Mouse (Mus musculus): ENCODE results near the gene Tor4a. TPM values are rescaled to one million over a fixed set of nuclear protein-coding genes. Genes with fewer than 3 reads are reported as not detected.

Gene Tor4a
- total RNA-seq, 2 experiments from 2014 or later = 1.9 to 2.3 TPM

DNA sequence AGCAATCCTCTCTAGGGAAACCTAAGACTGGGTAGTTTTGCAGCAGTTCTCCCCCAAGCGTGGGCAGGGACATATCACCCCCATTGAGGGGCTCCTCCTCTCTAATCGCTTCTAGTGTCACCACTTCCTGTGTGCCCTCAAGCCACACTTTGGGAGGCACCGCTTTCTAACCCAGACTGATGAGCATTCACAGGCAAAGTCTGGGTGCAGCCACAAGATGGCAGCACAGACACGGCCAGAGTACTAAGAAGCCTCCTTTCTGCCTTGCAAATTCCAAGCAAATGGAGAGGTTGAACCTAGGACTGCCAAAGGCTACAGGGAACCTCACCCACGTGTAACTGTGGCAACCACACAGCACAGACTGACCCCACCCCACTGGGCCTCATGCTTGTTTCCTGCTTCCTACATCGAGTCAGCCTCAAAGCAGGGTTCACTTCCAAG, 3.3 kb downstream of the Tor4a start:
- peak; percentile 72 to 90 for DNase-seq (ENCODE audit: low spot score in 2 of 2)

DNA sequence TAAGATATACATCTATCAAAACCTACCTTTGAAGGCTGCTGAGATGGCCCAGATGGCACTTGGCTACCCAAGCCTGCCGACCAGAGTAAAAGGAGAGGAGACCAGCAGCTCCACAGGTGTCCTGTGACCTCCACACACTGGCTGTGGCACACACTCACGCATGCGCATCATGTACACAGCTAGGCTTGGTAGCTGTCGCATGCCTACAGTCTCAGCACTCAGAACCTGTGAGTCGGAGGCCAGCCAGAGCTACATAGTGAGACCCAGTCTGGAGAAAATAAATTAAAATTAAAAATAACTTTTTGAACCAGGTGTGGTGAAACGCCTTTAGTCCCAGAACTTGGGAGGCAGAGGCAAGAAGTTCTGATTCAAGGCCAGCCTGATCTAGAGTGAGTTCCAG, 8.8 kb downstream of the Tor4a start:
- no peak for DNase-seq (ENCODE audit: low spot score in 2 of 2)

DNA sequence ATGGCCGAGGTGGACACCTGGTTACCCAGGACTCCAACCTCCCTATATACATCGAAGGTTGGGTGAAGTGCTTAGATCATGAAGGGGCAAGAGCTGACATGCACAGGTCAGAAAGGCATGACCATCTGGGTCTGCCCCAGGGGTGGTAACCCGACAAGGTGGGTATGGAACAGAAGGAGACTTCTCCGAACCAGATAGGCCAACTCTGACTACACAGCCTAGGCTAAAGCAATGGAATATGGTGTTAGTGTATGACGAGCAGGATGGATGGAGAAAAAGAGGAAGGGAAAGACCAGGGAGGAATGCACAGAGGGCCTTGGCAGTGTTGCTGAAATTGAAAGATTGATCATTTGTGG, 10.1 kb downstream of the Tor4a start:
- no peak for DNase-seq (ENCODE audit: low spot score in 2 of 2)

DNA sequence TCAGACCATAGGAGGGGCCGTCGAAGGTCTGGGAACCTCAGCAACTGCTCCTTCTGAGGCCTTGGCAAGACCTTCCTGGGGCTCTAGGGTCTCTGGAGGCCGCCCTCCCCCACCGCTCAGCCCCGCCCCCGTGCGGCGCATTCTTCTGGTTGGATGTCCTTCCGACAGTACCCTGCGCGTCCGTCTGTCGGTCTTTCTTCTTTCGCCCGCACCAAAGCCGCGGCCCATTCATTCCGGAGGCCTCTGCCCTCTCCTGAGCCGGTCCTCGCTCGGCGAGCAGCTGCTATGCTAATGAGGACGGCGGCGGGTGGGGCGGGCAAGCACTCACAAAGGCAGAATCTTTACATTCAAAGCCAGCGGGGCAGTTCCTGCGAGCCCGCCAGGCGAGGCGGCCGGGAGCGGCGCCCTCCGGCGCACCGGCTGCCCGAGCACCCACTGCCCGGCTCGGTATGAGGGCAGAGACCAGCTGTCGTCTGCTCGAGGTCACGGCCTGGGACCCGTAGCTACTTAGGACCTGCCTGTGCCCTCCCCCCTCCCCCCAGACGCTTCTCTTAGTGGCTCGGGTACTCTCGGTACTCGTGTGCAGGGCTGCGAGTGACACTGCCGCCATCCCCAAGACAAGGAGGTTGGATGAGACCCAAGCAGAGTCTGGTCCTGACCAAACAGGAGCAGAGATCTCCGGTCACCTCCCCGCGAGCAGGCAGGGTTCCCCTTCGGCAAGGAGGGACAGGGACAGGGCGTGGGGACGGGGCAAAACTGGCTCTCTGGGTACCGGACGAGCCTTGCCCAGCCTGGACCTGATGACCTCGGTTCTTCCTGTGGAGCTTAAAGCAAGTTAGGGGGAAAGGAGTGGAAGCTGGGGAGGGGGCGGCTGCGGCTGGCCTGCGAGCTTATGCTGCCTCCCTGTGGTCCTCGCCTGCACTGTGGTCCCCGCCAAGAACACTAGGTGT, 10.8 kb downstream of the Tor4a start:
- DNase-seq (ENCODE audit: low spot score in 2 of 2) = no peak

DNA sequence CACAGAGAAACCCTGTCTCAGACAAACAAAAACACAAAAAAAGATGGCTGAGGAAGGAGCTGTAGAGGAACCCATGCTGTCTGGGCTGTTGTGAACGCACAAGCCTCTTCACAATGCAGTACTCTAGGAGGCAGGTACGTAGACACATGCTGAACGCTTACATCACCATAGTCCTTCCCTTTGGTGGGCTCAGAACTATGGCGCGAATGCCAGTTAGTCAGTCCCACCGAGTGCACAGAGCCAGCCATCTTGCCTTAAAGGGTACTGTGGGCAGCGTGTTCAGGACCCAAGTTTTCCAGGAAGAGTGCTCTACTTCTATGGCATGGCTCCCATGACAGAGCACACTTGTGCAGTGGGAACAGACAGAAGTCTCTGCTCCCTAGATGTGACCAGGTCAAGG, 12.2 kb downstream of the Tor4a start:
- no peak for DNase-seq (ENCODE audit: low spot score in 2 of 2)

DNA sequence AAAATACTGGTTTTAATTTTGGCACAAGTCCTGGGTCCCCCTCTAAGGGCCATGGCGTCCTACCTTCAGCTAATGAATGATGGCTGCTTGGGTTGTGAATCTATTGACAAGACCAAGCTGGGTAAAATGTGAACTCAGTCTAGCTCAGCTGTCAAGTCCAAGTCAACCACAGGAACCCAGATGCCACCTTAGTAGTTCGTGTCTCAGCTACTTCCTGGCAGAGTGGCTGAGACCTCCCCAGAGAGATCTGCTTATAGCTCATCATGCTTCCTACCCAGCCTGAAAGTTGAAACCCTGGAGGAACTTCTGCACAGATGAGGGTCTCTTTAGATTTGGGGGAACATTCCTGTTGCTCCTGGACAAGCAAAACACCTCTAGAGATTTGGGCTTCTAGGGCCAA, 13.3 kb downstream of the Tor4a start:
- no peak for DNase-seq (ENCODE audit: low spot score in 2 of 2)

DNA sequence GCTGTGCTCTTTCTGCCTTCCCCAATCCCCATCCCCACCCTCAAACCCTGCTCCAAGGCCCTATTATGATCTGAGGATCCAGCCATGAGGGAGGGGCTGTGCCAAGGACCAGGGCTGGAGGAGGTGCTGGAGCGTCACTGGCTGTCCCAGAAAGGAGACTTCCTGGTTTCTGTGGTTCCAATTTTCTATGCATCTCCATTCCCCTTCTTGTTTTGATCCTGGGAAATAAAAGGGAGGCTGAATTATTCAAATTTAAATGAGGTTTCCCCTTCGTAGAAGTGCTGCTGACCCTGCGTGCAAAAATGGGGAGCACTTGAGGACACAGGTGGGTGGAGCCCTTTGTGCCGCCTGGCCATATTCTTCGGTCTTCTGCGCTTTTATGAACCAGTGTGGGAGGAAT, 14.0 kb downstream of the Tor4a start:
- DNase-seq (ENCODE audit: low spot score in 2 of 2) = no peak

DNA sequence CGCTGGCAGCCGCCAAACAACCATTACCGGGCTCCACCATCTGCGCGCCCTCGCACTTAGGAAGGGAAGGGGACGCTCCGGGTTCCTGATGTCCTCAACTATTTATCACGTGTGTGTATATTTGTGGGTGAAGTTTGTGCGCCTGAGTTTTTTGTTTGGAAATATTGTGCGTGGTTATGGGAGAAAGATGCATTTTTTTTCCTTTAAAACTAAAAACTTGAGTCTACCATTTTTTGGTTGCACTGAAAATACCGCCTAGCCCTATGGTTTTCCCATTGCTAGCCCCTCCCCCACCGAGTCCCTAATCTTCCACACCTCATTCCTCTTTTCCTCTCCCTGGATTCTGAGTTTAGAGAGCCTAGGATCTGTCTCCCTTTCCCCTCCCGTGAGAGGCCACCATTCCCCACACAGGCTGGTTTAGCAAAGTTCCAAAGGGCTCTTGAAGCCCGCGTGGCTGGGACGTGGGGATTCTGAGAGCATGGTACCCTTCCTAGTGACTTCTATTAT, 14.7 kb downstream of the Tor4a start:
- no peak for DNase-seq (ENCODE audit: low spot score in 2 of 2)

DNA sequence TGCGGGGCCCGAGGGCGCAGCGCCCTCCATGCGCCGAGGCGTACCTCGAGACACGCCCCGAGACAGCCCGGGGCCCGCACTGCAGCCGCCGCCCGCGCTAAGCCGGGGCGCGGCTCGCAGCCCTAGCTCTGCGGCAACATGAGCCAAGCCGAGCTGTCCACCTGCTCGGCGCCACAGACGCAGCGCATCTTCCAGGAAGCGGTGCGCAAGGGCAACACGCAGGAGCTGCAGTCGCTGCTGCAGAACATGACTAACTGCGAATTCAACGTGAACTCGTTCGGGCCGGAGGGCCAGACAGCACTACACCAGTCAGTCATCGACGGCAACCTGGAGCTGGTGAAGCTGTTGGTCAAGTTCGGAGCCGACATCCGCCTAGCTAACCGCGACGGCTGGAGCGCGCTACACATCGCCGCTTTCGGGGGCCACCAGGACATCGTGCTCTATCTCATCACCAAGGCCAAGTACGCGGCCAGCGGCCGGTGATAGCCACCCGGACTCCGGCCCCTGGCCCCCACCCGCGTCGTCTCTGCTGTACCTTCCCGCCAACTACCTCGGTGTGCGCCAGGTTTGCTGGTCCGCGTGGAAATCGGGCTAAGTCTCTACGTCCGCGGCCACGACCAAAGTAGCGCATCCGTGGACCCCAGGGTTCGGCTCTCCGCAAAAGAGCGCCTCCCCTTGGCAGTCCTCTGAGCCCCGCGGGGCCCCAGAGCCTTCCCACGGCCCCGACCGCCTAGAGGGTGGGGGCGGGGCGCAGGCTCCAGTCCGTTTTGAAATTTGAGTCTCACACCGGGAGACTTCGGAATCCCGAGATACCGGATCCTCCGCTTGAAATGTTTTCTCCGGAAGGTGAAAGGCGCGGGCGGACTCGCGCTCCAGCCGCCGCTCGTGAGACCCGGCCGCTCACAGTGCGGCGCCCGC, 15.5 kb downstream of the Tor4a start:
- DNase-seq (ENCODE audit: low spot score in 2 of 2) = no peak

DNA sequence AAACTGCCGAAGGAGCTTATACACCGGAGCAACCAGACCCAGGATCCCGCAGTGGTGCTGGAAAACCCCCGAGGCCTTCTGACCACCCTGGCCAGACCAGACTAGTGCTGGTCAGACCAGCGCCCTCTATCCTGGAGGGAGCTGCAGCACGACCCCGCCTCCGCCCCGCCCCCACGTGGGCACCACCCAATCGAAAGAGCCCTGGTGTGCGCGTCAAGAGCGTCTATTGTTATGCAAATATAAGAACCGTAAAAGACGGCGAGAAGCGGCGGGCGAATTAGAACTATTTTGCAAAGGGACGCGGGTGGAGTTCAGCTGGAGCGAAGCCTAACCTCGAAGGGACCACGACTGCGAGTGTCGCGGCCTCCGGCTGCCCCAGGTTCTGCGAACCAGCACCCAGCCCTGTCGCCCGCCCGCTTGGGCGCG, 16.2 kb downstream of the Tor4a start, which contains the start of gene Nrarp:
Gene Nrarp (plus strand): TSS at position 281 of the 426 bp plus-strand sequence.
- DNase-seq (ENCODE audit: low spot score in 2 of 2) = peak; percentile 87 to 96

DNA sequence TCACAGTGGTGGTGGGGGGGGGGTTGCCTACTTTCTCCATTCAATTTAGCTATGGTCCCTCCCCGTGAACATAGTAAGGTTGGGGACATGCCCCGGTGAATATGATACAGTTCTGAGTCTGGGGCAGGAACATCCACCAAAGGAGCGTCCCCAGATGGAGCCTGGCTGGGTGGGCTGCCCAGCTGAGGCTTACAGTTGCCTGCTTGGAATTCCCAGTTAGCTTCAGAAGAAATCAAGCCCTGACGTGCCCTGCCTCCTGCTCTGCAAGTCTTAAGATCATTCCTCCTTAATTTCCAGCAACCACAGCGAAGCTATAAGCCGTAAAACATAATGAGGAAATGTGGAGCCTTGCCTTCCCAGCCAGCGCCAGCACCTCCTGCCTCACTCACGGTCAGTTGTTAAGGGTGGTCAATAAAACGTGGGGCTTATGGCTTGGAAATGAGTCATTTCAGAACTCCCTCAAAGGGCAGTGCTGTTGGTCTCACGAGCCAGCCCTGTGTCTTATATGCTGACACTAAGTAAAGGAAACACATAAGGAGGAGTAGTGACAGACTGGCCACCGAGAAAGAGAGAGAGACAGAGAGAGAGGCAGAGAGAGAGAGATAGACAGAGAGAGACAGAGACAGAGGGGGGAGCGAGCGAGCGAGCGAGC, 17.0 kb downstream of the Tor4a start:
- no peak for DNase-seq (ENCODE audit: low spot score in 2 of 2)

DNA sequence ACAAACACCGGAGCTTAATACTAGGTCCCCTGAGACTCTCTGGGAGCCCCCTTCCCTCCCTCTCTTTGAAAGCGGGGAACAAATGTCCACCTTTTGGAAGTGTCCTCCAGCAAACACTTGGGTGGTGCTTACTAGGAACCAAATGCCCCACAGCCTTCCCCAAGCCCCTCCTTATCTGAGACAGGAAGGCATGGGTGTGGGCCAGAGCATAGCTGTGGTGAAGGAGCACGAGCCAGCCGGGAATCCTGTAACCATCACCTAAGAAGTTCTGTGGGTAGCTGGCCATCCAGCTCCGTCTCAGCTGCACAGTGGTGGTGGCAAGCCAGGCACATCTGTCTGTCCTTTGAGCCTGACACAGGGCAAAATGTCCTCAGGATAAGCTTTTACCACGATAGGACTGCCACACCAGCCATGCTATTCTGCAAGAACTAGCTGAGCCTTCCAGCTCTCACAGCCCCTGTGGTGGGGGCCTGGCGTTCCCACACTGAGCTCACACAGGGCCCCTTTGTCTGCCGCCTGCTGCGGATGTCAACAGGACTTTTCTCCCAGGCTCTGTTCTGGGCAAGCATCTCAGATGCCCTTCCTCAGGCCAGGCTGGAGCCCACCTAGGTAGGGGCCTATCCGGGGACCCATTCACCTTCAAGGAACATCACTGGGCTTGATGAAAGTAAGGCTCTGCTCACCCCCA, 18.3 kb downstream of the Tor4a start:
- no peak for DNase-seq (ENCODE audit: low spot score in 2 of 2)

DNA sequence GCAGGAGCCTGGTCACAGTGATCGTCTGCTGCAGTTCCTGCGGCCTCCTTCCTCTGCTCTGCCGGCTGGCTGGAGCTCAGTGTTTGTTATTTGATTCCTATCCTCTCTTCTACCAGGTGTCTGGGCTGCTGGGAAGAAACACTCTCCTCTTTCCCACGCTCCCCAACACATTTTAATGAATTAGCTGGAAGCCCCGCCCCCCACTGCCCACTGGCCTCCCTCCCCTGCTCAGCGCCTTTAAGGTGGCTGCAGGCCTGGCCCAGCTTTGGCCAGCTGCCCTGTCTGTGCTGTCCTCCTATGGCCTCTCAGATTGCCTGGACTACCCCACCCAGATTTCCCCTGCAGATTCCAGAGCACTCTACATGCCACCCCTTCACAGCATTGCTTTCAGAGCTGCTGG, 19.0 kb downstream of the Tor4a start:
- DNase-seq (ENCODE audit: low spot score in 2 of 2) = no peak

DNA sequence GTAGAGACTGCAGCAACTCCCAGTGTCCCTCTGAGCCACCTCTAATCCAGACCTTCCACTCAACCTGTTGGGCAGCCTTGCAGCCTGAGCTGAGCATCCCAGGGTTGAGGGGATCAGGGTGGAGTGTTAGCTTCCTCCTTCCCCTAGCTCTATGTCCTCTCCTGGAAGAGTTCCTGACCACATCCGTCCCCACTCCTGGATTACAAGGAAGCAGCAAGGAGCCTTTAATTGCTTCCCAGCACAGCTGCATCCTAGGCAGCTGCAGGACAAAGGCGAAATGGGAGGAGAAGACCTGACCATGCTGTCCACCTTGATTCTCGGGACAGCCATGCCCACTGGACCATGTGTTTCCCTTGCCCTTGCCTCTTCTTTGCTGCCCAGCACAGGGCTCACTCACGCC, 19.6 kb downstream of the Tor4a start:
- DNase-seq (ENCODE audit: low spot score in 2 of 2) = no peak

DNA sequence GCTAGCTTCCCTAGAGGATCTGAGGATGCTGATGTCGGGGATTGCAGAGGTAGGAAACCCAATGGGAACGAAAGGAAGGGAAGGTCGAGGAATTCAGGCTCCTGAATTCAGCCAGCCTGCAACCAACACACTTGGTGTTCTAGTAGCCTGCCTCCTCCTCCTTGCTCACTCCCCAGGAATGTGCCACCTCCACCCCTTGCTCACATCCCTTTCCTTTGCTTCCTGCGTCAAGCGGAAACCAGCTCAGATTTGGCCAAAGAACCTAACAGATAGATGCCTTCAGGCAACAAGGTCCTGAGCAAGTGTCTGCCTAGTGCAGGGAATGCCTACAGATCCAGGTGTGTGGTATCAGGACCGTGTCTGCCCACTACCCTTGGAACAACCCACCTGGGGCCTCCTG, 20.1 kb downstream of the Tor4a start:
- no peak for DNase-seq (ENCODE audit: low spot score in 2 of 2)

DNA sequence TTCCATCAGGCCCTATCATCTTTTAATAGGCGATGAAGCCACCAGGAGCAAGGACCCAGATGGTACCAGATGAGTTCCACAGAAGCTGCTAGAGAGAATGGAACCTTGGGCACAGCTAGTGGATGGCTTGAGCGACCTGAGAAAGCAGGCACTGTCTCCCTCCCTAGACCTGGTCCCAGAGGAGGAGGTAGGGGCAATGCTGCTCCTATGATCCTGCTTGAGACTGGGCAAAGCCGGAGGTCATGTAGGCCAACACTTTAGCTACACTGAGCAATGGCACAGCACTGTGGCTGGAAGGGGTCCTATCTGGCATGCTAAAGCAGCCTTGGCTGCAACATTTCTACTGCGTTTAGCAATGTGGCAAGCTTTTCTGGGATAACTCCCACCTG, 21.0 kb downstream of the Tor4a start:
- DNase-seq (ENCODE audit: low spot score in 2 of 2) = no peak

DNA sequence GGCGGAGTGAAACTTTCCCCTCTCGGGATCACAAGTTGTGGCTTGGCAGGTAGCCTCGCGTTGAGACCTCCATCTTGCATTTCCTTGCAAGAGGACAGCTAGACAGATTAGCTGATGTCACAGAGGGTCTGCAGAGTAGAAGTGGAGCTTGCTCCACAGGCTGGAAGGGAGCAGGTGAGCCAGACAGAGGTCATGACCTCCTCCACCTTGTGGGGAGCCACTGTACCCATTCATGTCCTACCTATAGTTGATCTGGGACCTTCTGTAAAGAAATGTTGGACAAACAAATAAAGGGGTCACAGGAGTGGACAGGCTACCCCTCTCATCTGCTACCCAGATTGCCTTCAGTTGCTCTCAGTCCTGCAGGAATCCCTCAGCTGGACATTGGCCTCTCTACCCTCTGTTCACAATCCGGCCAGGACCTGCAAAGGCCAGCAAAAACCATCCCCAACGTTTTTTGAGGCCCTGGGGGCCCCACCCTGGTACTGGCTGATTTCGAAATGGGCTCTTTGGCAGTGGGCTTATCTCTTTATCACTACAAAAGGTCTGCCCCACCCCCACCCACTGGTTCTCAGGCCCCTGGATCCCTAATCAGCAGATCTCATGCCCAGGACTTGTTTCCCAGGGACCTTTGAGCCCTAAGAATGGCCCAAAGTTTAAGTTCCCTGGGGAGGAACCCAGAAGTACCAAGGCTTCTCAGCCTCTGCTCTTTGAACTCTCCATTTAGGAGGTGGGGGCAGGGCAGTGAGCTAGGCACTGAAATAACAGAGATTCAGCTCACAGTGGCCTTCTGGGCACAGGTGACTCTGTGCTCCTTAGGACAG, 21.6 kb downstream of the Tor4a start:
- no peak for DNase-seq (ENCODE audit: low spot score in 2 of 2)

DNA sequence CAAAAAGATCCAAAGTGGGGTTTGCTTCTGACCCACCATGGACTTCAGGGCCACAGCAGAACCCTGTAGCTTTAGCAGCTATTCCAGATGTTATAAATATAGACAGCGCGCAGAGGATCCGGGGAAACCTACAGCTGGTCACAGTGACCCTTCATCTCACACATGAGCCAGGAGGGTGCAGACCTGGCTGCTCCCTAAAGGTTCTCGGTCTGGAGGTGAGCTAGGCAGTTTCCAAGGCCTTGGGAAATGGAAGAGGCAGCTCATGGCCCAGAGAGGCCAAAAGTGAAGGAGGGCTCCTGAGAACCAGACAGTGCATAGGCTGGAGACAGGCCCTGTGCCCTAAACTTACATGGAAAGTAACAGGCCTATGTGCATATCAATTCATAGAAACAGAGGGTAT, 22.9 kb downstream of the Tor4a start:
- no peak for DNase-seq (ENCODE audit: low spot score in 2 of 2)

DNA sequence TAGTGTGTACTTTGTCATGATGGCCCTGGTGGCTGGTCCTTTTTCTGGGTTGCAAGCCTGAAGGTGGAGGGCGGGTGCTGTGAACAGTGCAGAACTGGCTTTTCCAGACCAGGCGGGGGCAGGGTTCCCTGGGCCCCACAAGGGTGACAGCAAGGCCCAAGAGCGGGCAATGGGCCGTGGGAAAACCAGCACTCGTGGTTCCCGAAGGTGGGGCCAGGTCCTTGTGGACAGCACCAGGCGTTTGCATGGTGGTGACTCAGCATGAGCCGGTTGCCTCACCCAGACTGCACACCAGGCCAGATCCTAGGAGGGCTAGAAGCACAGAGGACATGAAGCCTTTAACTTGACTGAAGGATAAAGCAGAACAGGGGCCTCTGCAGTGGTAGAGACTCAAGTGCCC, 24.1 kb downstream of the Tor4a start:
- DNase-seq (ENCODE audit: low spot score in 2 of 2) = no peak

DNA sequence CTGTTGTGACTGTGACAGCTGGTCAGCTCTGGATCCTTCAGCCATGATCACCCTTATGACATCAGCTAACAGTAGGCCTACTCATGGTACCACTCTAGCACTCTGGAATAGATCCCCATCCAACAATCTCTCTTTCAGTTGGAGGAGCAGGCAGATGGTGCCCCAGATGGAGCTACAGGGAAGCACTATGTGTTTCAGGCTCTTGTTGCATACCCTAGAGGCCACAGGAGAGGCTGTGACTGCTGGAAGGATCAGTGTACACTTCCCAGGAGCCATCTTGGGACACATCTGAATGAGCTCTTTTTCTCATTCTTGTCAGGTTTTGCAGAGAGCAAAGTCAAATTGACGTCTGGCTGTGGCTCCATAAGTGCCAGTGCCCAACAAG, 24.9 kb downstream of the Tor4a start:
- peak in 1 of 2 experiments; percentile 83 for DNase-seq (ENCODE audit: low spot score in 2 of 2)
